Mouse (Mus musculus) hematopoietic stem cell, adult 5-6 weeks (primary cell): Measurements from ENCODE around the gene Cerk. TPM values are rescaled to one million over a fixed set of nuclear protein-coding genes. Genes with fewer than 3 reads are reported as not detected.
A peak's percentile ranks its signal among the peaks of the same experiment; 100 is the strongest.
"Not testable (repeated sequence)": the region's sequence is repeated elsewhere in the genome, so short reads cannot be mapped to it uniquely, and the experiment has no call there.

Source experiments
- ATAC-seq, 2 experiments: fragments of 125-278 bp in 1 of 2; replicated peaks in 1 of 2; 2 replicates each; pipeline ENCODE4 v1.8.0; 2016 to 2017; ENCODE audit warnings: inconsistent platforms in 2 of 2, mild to moderate bottlenecking in 2 of 2, moderate number of reproducible peaks in 2 of 2, low read depth in 1 of 2, moderate TSS enrichment in 1 of 2; ENCODE audit not compliant: low FRiP score in 2 of 2, poor library complexity in 2 of 2, severe bottlenecking in 2 of 2, insufficient read depth in 1 of 2, low TSS enrichment in 1 of 2
- total RNA-seq: library from RNA; stranded (forward); fragments of 172-1452, 232-1000 nt; gene quantifications from 2 replicates; pipeline ENCODE4 v1.2.3, GENCODE M21; 2017

Gene Cerk
- total RNA-seq, 1 experiment from 2014 or later = 20.3 TPM

GRCm38 (mm10) chr15:86173136-86173985, 12.6 kb downstream of the Cerk start:
- peak; percentile 66 to 72 for ATAC-seq

- no peak for ATAC-seq
Observed at GRCm38 (mm10) chr15:86172526-86172925, 13.4 kb downstream of the Cerk start.

GRCm38 (mm10) chr15:86172124-86172523, 13.8 kb downstream of the Cerk start:
- no peak for ATAC-seq

GRCm38 (mm10) chr15:86171316-86171715, 14.6 kb downstream of the Cerk start:
- ATAC-seq = no peak

GRCm38 (mm10) chr15:86169817-86170110, 16.2 kb downstream of the Cerk start:
- ATAC-seq = no peak

GRCm38 (mm10) chr15:86168941-86169816, 16.8 kb downstream of the Cerk start:
- no peak for ATAC-seq

- peak in 1 of 2 experiments; percentile 30; a peak in 2 of 4 replicates for ATAC-seq
Observed at GRCm38 (mm10) chr15:86168505-86168867, 17.5 kb downstream of the Cerk start.

- no peak for ATAC-seq
Observed at GRCm38 (mm10) chr15:86167787-86168504, 18.0 kb downstream of the Cerk start.

- ATAC-seq = no peak
Observed at GRCm38 (mm10) chr15:86167032-86167655, 18.8 kb downstream of the Cerk start.

- no peak for ATAC-seq
Observed at GRCm38 (mm10) chr15:86165811-86166590, 19.9 kb downstream of the Cerk start.

GRCm38 (mm10) chr15:86164718-86165345, 21.1 kb downstream of the Cerk start:
- no peak for ATAC-seq

GRCm38 (mm10) chr15:86161800-86162199, 24.1 kb downstream of the Cerk start:
- not testable (repeated sequence) for ATAC-seq

- ATAC-seq = no peak
Observed at GRCm38 (mm10) chr15:86160906-86161305, 25.0 kb downstream of the Cerk start.

- peak in 1 of 2 experiments; percentile 38; a peak in 1 of 4 replicates for ATAC-seq
Observed at GRCm38 (mm10) chr15:86159719-86160118, 26.2 kb downstream of the Cerk start.

GRCm38 (mm10) chr15:86159093-86159492, 26.8 kb downstream of the Cerk start:
- ATAC-seq = peak in 1 of 2 experiments; percentile 13; a peak in 1 of 4 replicates

GRCm38 (mm10) chr15:86156492-86156891, 29.4 kb downstream of the Cerk start:
- ATAC-seq = no peak
